Mouse (Mus musculus): Measurements from ENCODE around the gene Hnrnpul1. TPM values are rescaled to one million over a fixed set of nuclear protein-coding genes. Genes with fewer than 3 reads are reported as not detected.
A peak's percentile ranks its signal among the peaks of the same experiment; 100 is the strongest.

The Hnrnpul1 gene
- polyA plus RNA-seq, 1 experiment = 70.2 TPM

DNA sequence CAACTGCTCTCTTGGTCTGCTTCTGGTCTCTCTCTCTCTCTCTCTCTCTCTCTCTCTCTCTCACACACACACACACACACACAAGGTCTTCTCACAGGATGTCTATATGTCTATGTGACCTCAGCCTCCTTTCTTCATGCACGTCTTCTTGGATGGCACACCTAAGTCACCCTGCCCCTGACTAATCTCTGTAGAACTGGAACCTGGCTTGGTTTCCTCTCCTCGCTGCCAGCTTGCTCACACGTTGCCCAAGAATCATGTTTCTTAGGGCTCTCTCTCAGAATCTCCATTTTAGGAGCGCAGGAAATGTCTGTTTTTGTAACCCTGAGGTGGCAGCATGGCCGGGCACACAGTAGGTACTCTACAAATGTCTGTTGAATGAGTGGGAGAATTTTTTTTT is 25.5 kb upstream of the Hnrnpul1 start:
- no peak for DNase-seq (ENCODE audit: low read depth)
- TF ChIP-seq CTCF (IDR thresholded peaks at IDR 0.05; ENCODE audit: borderline replicate concordance, extremely low read depth, insufficient read depth, insufficient read length) = no peak
- TF ChIP-seq POLR2A (IDR thresholded peaks at IDR 0.05; ENCODE audit: borderline replicate concordance, extremely low read depth, insufficient read depth, insufficient read length, poor library complexity, severe bottlenecking) = no peak

- no peak for TF ChIP-seq POLR2A (IDR thresholded peaks at IDR 0.05; ENCODE audit: borderline replicate concordance, extremely low read depth, insufficient read depth, insufficient read length, poor library complexity, severe bottlenecking)
- TF ChIP-seq CTCF (IDR thresholded peaks at IDR 0.05; ENCODE audit: borderline replicate concordance, extremely low read depth, insufficient read depth, insufficient read length) = no peak
Observed at GRCm38 (mm10) chr7:25768229-25768628, 13.7 kb upstream of the Hnrnpul1 start.

DNA sequence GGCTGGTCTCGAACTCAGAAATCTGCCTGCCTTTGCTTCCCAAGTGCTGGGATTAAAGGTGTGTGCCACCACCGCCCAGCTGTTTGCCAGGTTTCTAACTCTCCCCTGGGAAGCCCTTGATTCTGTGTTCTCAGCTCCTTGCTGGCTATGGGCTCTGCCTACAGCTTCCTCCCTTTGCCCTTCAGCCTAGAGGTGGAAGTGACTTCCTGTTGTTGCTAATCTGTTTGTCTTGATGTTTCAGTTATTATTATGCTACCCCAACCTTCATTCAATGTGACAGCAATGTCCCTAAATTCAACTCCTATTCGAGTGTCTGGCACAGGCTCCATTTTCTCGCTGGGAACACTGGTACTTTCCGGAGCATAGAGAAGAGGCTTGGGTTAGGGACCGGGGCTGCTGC is 11.6 kb upstream of the Hnrnpul1 start:
- TF ChIP-seq CTCF (IDR thresholded peaks at IDR 0.05; ENCODE audit: borderline replicate concordance, extremely low read depth, insufficient read depth, insufficient read length) = no peak
- no peak for TF ChIP-seq POLR2A (IDR thresholded peaks at IDR 0.05; ENCODE audit: borderline replicate concordance, extremely low read depth, insufficient read depth, insufficient read length, poor library complexity, severe bottlenecking)
- DNase-seq (ENCODE audit: low read depth) = no peak

More at GRCm38 (mm10) chr7:25768229-25768628, 13.7 kb upstream of the Hnrnpul1 start:
- no peak for DNase-seq (ENCODE audit: low read depth)

DNA sequence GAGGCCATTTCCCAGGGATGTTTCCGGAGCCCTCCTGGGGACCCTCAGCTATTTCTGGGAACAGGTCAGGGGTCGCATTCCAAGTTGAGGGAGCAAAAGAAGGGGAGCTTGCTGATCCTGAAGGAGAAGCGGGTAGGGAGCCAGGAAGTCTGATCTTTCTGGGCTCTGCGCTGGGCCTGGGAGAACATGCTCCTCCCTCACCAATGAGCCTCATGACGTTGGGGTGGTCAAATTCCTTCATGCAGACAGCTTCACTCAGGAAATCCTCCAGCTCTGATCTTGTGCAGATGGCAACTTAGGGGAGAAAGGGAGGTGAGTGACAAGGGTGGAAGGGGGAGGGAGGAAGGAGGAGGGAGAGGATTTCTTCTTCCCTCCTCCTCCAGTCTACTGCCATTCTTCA is 9.7 kb upstream of the Hnrnpul1 start:
- TF ChIP-seq CTCF (IDR thresholded peaks at IDR 0.05; ENCODE audit: borderline replicate concordance, extremely low read depth, insufficient read depth, insufficient read length) (no peak), POLR2A (IDR thresholded peaks at IDR 0.05; ENCODE audit: borderline replicate concordance, extremely low read depth, insufficient read depth, insufficient read length, poor library complexity, severe bottlenecking) (no peak)
- peak; percentile 11 for DNase-seq (ENCODE audit: low read depth)

DNA sequence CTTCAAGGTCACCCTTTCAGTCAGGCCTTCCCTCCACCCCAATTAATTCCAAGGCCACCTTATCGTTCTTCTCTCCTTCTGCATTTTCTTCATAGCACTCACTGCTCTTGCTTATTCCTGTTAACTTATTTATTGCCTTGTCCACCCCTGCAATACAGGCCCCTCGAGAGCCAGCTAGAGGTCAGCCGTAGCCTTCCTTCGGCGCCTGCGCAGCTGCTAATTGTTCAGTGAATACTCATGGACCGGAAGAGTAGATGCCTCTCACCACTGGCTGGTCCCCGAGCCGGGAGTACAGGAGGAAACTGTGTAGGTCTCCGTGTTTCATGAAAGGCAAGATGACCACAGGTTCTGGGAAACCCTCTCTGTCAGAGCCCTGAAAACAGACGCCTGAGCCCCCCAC is 9.1 kb upstream of the Hnrnpul1 start:
- DNase-seq (ENCODE audit: low read depth) = no peak
- TF ChIP-seq CTCF (IDR thresholded peaks at IDR 0.05; ENCODE audit: borderline replicate concordance, extremely low read depth, insufficient read depth, insufficient read length) (no peak), POLR2A (IDR thresholded peaks at IDR 0.05; ENCODE audit: borderline replicate concordance, extremely low read depth, insufficient read depth, insufficient read length, poor library complexity, severe bottlenecking) (no peak)

GRCm38 (mm10) chr7:25761354-25761753 is 6.8 kb upstream of the Hnrnpul1 start:
- TF ChIP-seq CTCF (IDR thresholded peaks at IDR 0.05; ENCODE audit: borderline replicate concordance, extremely low read depth, insufficient read depth, insufficient read length) = no peak
- TF ChIP-seq POLR2A (IDR thresholded peaks at IDR 0.05; ENCODE audit: borderline replicate concordance, extremely low read depth, insufficient read depth, insufficient read length, poor library complexity, severe bottlenecking) = no peak
- peak; percentile 74 for DNase-seq (ENCODE audit: low read depth)

DNA sequence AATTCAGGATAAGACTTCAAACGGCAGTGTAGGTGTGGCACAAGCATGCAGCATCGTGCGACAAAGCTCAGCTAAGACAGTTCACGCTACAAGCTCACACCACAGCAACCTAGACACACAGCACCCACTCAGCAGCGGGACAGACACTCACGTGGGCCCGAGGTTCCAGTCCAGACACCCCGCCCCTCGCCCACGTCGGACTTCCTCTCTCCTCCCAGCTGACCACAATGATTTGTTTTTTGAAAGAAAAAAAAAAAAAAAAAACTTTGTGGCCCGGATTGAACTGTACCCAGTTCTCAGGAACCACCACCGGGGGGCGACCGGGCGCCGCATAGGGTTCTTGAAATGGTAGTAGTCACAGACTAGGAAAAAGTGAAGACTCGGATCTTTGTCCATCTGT is 1.5 kb upstream of the Hnrnpul1 start:
- DNase-seq (ENCODE audit: low read depth) = peak; percentile 92
- TF ChIP-seq POLR2A (IDR thresholded peaks at IDR 0.05; ENCODE audit: borderline replicate concordance, extremely low read depth, insufficient read depth, insufficient read length, poor library complexity, severe bottlenecking) = 0 out of 2 replicates have a peak, but pooled peaks have one; percentile 11
- TF ChIP-seq CTCF (IDR thresholded peaks at IDR 0.05; ENCODE audit: borderline replicate concordance, extremely low read depth, insufficient read depth, insufficient read length) = peak; percentile 79

GRCm38 (mm10) chr7:25755468-25755833 is 894 bp upstream of the Hnrnpul1 start:
- no peak for DNase-seq (ENCODE audit: low read depth)
- TF ChIP-seq POLR2A (IDR thresholded peaks at IDR 0.05; ENCODE audit: borderline replicate concordance, extremely low read depth, insufficient read depth, insufficient read length, poor library complexity, severe bottlenecking) (0 out of 2 replicates have a peak, but pooled peaks have one; percentile 17), CTCF (IDR thresholded peaks at IDR 0.05; ENCODE audit: borderline replicate concordance, extremely low read depth, insufficient read depth, insufficient read length) (no peak)

- DNase-seq (ENCODE audit: low read depth) = no peak
- TF ChIP-seq CTCF (IDR thresholded peaks at IDR 0.05; ENCODE audit: borderline replicate concordance, extremely low read depth, insufficient read depth, insufficient read length) (no peak), POLR2A (IDR thresholded peaks at IDR 0.05; ENCODE audit: borderline replicate concordance, extremely low read depth, insufficient read depth, insufficient read length, poor library complexity, severe bottlenecking) (peak; percentile 40; the same call in 1 of the 2 replicates)
Observed at GRCm38 (mm10) chr7:25754439-25754737, 169 bp downstream of the Hnrnpul1 start.

DNA sequence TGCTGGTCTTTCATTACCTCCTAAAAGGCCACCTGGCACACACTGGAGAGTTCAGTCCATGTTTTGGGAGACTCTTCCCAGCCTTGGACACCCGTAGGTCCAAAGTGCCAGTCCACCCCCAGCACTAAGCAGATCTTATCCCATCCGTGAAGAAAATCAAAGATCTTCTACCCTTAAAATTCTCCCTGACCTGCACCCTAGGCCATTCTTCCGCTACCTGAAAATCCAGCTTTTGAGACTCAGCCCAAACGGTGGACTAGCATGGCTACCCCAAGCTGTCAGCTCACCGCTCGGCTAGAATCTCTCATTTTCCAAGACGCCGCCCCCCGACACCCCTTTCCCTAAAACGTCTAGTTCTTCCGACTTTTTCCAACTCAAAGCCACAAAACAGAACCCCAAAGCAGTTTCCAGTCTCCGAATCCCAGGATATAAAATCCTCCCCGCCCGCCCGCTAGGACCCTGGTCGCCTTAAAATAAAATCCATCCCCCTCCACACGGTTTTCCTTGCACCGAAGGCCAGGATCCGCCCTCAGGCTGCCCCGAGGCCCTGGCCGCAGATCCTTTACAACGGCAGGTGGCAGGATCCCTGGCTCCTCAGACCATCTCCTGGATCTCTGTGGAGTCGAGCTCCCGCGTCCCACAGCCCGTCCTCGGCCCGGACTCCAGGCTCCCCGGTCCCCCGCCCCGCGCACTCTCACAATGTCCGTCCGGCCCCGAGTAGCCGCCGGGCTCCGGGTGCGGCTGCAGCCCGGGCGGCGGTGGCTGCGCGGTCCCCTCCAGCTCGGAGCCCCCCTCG is 716 bp downstream of the Hnrnpul1 start:
- peak; percentile 23 for DNase-seq (ENCODE audit: low read depth)
- TF ChIP-seq CTCF (IDR thresholded peaks at IDR 0.05; ENCODE audit: borderline replicate concordance, extremely low read depth, insufficient read depth, insufficient read length) (no peak), POLR2A (IDR thresholded peaks at IDR 0.05; ENCODE audit: borderline replicate concordance, extremely low read depth, insufficient read depth, insufficient read length, poor library complexity, severe bottlenecking) (no peak)

GRCm38 (mm10) chr7:25753076-25753475 is 1.5 kb downstream of the Hnrnpul1 start:
- TF ChIP-seq POLR2A (IDR thresholded peaks at IDR 0.05; ENCODE audit: borderline replicate concordance, extremely low read depth, insufficient read depth, insufficient read length, poor library complexity, severe bottlenecking) (no peak), CTCF (IDR thresholded peaks at IDR 0.05; ENCODE audit: borderline replicate concordance, extremely low read depth, insufficient read depth, insufficient read length) (no peak)
- DNase-seq (ENCODE audit: low read depth) = peak; percentile 3

DNA sequence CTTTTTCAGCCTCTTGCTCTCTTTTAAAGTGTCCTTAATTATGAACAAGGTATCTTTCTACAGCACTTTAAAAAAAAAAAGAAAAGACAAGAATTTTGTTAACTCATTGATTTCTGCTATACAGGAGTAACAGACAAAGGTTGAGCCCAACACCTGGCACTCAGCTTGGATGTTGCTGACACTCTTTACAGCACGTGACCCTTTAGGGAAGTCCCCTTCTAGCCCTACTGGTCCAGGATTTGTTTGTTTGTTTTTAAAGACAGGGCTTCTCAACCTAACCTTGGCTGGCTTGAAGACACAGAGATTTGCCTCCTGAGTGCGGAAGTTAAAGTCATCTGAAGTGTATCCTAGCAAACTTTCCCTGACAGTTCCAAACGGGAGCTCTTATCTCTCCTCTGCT is 7.7 kb downstream of the Hnrnpul1 start:
- DNase-seq (ENCODE audit: low read depth) = no peak
- TF ChIP-seq POLR2A (IDR thresholded peaks at IDR 0.05; ENCODE audit: borderline replicate concordance, extremely low read depth, insufficient read depth, insufficient read length, poor library complexity, severe bottlenecking) (no peak), CTCF (IDR thresholded peaks at IDR 0.05; ENCODE audit: borderline replicate concordance, extremely low read depth, insufficient read depth, insufficient read length) (no peak)

Data from brain, embryonic 14.5 days (tissue).